In the genomic region with DNA sequence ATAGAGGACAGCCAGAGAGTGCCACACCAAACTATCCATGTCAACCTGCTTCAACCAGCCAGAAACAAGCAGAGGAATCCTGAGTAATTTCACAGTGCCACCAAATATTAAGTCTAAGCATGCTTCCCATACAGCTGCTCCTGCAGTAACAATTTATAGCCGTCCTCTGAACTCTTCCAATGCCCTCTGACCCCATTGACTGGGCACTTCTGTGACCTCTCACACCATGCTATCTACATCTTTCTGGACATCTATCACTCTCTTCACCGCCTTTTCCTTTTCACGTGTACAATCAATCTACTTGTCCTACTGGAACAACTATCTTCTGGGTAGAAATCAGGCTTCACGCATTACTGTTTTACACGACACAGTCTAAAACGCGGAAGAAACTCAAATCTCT, we compare ENCODE assay signal across 30 mouse cellular contexts.
"Had no signal": no experiment of that assay in that cellular context is flagged by ENCODE, and none has a peak within 500 bp of the region (broad histone marks: within the 10 kb centered on the region; RNA-seq: fewer than 3 reads in every experiment).

No protein-coding gene starts in this region.

- H3K9ac ChIP-seq: limb, embryonic 12.5 days; limb, embryonic 13.5 days; limb, embryonic 15.5 days; liver, embryonic 12.5 days; liver, embryonic 13.5 days; liver, embryonic 14.5 days; liver, embryonic 15.5 days; liver, postnatal 0 days; lung, embryonic 14.5 days; lung, embryonic 15.5 days; midbrain, embryonic 12.5 days; midbrain, embryonic 15.5 days; neural tube, embryonic 12.5 days had no signal

- ATAC-seq: liver, embryonic 12.5 days; liver, postnatal 0 days; lung, postnatal 0 days; midbrain, embryonic 15.5 days; midbrain, embryonic 16.5 days had no signal

- H3K4me2 ChIP-seq: limb, embryonic 12.5 days; limb, embryonic 13.5 days; limb, embryonic 15.5 days; liver, embryonic 11.5 days; liver, embryonic 12.5 days; liver, embryonic 13.5 days; liver, embryonic 15.5 days; lung, embryonic 14.5 days; lung, embryonic 15.5 days; midbrain, embryonic 12.5 days; midbrain, embryonic 15.5 days; neural tube, embryonic 12.5 days had no signal

- H3K27me3 ChIP-seq: limb, embryonic 12.5 days; limb, embryonic 13.5 days; limb, embryonic 15.5 days; lung, embryonic 15.5 days; megakaryocyte, embryonic 14.5 days; midbrain, embryonic 12.5 days; midbrain, embryonic 15.5 days; neural tube, embryonic 12.5 days had no signal

- H3K36me3 ChIP-seq: limb, embryonic 10.5 days; limb, embryonic 12.5 days; limb, embryonic 13.5 days; limb, embryonic 15.5 days; liver, embryonic 13.5 days; liver, embryonic 15.5 days; midbrain, embryonic 12.5 days; midbrain, embryonic 15.5 days; neural tube, embryonic 12.5 days had no signal

- H3K27ac ChIP-seq: limb, embryonic 10.5 days; limb, embryonic 12.5 days; limb, embryonic 13.5 days; limb, embryonic 15.5 days; liver, embryonic 12.5 days; liver, embryonic 13.5 days; liver, embryonic 14.5 days; liver, embryonic 15.5 days; lung, embryonic 15.5 days; macrophage; midbrain, embryonic 10.5 days; midbrain, embryonic 12.5 days; midbrain, embryonic 15.5 days; neural tube, embryonic 12.5 days had no signal

- H3K9me3 ChIP-seq: limb, embryonic 10.5 days; limb, embryonic 12.5 days; limb, embryonic 13.5 days; limb, embryonic 15.5 days; liver, embryonic 12.5 days; liver, embryonic 13.5 days; liver, embryonic 15.5 days; lung, embryonic 15.5 days; megakaryocyte, embryonic 14.5 days; midbrain, embryonic 10.5 days; midbrain, embryonic 15.5 days; neural tube, embryonic 12.5 days had no signal

- DNase-seq: left cerebral cortex, postnatal 4 days; liver; liver, embryonic 13.5 days; liver, postnatal 0 days; lung, adult 18-20 months; lung, adult 2 months; lung, embryonic 14.5 days; lung, postnatal 10 days; lung, postnatal 14 days; lung, postnatal 36 days; lung, postnatal 4 days; midbrain, embryonic 14.5 days had no signal

- H3K4me1 ChIP-seq: midbrain, embryonic 15.5 days; neural tube, embryonic 12.5 days had no signal

- H3K4me3 ChIP-seq: limb, embryonic 10.5 days; limb, embryonic 12.5 days; limb, embryonic 13.5 days; limb, embryonic 15.5 days; liver, embryonic 12.5 days; liver, embryonic 13.5 days; liver, embryonic 15.5 days; lung, embryonic 15.5 days; megakaryocyte, embryonic 14.5 days; midbrain, embryonic 10.5 days; midbrain, embryonic 12.5 days; midbrain, embryonic 15.5 days; myocyte; neural tube, embryonic 12.5 days had no signal
